Mouse (Mus musculus) bone marrow macrophage, adult 2 months (primary cell): ENCODE measurements around the gene Abcg8.

Source experiments
- CTCF ChIP-seq: IDR thresholded peaks from 2 replicates; pipeline ENCODE4 v1.5.1; 2012; ENCODE audit warnings: low read depth, mild to moderate bottlenecking, low read length, moderate library complexity
- POLR2A ChIP-seq: IDR thresholded peaks from 2 replicates; pipeline ENCODE4 v1.6.1; 2012; ENCODE audit warnings: mild to moderate bottlenecking, low read depth, low read length, borderline replicate concordance

DNA sequence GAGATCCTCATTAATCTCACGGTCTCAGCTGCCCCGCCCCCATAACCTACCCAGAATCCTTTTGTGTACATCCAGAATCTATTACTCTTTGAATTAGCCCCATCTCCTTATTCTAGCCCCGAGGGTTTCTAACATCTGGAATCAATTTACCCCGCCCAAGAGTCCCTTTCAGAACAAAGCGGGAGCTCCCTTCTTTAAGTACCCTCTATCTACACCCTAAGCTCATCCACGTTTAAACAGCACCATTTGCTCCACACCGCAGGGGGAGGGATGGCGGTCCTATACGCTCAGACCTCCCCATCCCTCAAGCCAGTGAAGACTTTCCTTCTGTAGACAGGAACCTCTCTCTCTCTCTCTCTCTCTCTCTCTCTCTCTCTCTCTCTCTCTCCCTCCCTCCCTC is 60.6 kb downstream of the Abcg8 start:
- TF ChIP-seq CTCF (no peak), POLR2A (no peak)
